Mouse (Mus musculus): ENCODE measurements at regions not wholly inside any gene's neighbourhood (a gene's known extent, or its start where the extent isn't known, plus 50 kb on each side); places are given as distances from the start of the nearest gene placed in this dataset.

GRCm38 (mm10) chr3:52792801-52793200 is 224.2 kb downstream of the Cog6 start:
- TF ChIP-seq CTCF (conservative IDR thresholded peaks at IDR 0.05; ENCODE audit: low read length), result no peak
- TF ChIP-seq NANOG (IDR thresholded peaks at IDR 0.05; ENCODE audit: borderline replicate concordance, low read length), result no peak
